Mouse (Mus musculus) gastrocnemius, postnatal 10 days (tissue): Measurements from ENCODE around the gene Cyp2b10. TPM values are rescaled to one million over a fixed set of nuclear protein-coding genes. Genes with fewer than 3 reads are reported as not detected.
"Not testable (repeated sequence)": the region's sequence is repeated elsewhere in the genome, so short reads cannot be mapped to it uniquely, and the experiment has no call there.

Source experiments
- DNase-seq: peaks from one replicate; pipeline ENCODE4 v3.0.0; 2021; ENCODE audit warnings: mixed read lengths
- total RNA-seq, 2 experiments: library from RNA; stranded (reverse); gene quantifications; 2 replicates each; pipeline ENCODE4 v1.2.3; 2021

Gene Cyp2b10
- total RNA-seq, 2 experiments from 2014 or later = not detected

DNA sequence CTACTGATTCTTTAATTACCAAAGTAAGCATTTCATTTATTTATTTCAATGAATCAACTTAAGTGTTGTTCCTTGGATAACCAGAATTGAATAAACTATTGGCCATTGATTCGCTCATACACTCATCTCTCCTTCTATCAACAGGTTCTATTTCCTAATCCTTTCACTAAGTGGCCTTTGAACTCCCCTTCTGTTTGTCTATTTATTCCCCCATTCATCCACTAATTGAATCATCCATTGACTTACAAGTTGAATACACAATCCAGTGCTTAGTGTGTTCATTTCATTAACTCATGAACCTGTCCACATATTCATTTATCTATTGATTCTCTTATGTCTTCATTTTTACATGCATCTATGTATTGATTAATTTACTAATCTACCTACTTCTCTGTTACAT, 18.7 kb downstream of the Cyp2b10 start:
- DNase-seq = no peak

DNA sequence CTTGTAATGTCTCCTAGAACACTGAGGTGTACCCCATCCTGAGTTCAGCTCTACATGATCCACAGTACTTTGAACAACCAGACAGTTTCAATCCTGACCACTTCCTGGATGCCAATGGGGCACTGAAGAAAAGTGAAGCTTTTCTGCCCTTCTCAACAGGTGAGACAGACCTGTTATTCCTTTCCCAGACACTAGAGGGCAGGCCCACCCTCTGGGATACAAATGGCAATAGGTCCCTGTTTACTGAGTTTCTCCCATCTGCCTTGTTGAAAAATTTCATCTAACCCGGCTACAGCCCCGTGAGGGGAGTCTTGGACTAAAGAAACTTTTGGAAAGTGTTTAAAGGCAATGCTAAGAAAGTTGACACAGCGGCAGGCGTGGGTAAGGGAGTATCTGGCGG, 19.9 kb downstream of the Cyp2b10 start:
- not testable (repeated sequence) for DNase-seq

DNA sequence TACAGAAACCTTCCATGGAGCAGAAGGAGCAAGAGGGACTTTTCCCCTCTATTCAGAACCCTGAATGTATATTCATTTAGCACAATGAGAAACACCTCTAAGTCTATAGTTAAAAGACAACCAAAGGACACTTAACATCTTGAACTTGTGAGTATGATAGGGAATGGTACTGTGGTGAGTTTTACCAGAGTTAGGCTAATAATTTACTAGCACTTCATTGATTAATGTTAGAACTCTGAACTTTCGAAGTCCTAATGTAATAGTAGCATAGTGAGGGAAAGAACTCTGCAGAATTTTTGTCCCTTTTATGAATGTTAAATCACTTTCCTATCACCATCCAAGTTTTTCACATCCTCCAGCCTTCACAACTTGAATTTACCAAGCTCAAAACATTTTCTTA, 22.0 kb downstream of the Cyp2b10 start:
- no peak for DNase-seq

DNA sequence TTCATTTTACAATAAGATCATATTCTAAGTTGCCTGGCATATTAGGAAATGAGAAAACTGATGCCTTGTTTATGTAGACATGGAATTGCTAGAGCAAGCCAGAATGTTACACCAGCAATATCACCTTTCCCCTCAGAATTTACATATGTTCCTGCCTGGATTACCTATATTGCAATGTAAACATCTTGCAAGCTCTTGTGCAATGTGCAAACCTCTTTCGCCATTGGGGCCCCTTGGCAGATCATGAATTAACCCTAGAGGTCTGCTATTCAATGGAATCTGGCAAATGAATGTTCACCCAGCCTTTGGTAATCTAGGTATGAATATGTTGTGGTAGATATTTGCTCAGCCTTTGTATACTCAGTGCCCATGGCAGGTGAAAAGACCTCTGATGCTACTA, 47.9 kb downstream of the Cyp2b10 start:
- no peak for DNase-seq

Other genes starting within 250 kb of the Cyp2b10 start
- 10 to 100 TPM; 51.9 to 60.8 TPM for gene Bckdha, start 238.6 kb upstream of the Cyp2b10 start, total RNA-seq
- gene Exosc5, start 238.5 kb upstream of the Cyp2b10 start, total RNA-seq = 10 to 100 TPM; 23.6 to 26.0 TPM
- gene Tmem91, start 222.5 kb upstream of the Cyp2b10 start, total RNA-seq = under 1 TPM; 0.45 to 0.47 TPM
- 10 to 100 TPM; 10.5 to 10.9 TPM for gene B9d2, start 216.8 kb upstream of the Cyp2b10 start, total RNA-seq
- 10 to 100 TPM; 15.2 to 25.6 TPM for gene Tgfb1, start 210.6 kb upstream of the Cyp2b10 start, total RNA-seq
- gene Ccdc97, start 178.5 kb upstream of the Cyp2b10 start, total RNA-seq = 10 to 100 TPM; 31.9 to 39.6 TPM
- gene Hnrnpul1, start 142.9 kb upstream of the Cyp2b10 start, total RNA-seq = 10 to 100 TPM; 91.8 to 98.1 TPM
- 100 to 1,000 TPM in 1 of 2 experiments, 10 to 100 TPM in 1; 89.3 to 110 TPM for gene Axl, start 108.9 kb upstream of the Cyp2b10 start, total RNA-seq
- gene Cyp2s1, start 80.7 kb upstream of the Cyp2b10 start, total RNA-seq = under 1 TPM; 0.27 to 0.52 TPM
- not detected for gene Cyp2b13, start 163.9 kb downstream of the Cyp2b10 start, total RNA-seq